Mouse (Mus musculus) adrenal gland, postnatal 25 days (tissue): ENCODE results near the gene Zfp518a. TPM values are rescaled to one million over a fixed set of nuclear protein-coding genes. Genes with fewer than 3 reads are reported as not detected.

Source experiments
- microRNA-seq, 2 experiments: library from miRNA; unstranded; fragments of <30 nt; microRNA quantifications; one replicate each; pipeline ENCODE4 v1.2.0; 2021
- total RNA-seq: library from RNA; stranded (reverse); gene quantifications from 2 replicates; pipeline ENCODE4 v1.2.3, GENCODE M21; 2021

Gene Zfp518a
- total RNA-seq, 1 experiment from 2014 or later, result 15.7 TPM

Small RNA genes lying within 50 kb of the gene (microRNA-seq; reads per million reads assigned to microRNA genes)
- 0.36 to 0.69 reads per million in 2 experiments for gene Mir8092

Other genes with a start within 250 kb of the Zfp518a start
- 0.27 TPM in 1 of 2 replicates, not detected in the other for gene Cc2d2b, start 146.0 kb upstream of the Zfp518a start, total RNA-seq
- gene Ccnj, start 63.4 kb upstream of the Zfp518a start, total RNA-seq, result 8.1 and 8.8 TPM in 2 replicates
- gene Blnk, start 99.8 kb downstream of the Zfp518a start, total RNA-seq, result 0.91 TPM in 1 of 2 replicates, not detected in the other
- not detected in 2 replicates for gene Dntt, start 134.6 kb downstream of the Zfp518a start, total RNA-seq
- not detected in 2 replicates for gene Opalin, start 182.4 kb downstream of the Zfp518a start, total RNA-seq